Mouse (Mus musculus): ENCODE data around the gene Mrpl44. TPM values are rescaled to one million over a fixed set of nuclear protein-coding genes. Genes with fewer than 3 reads are reported as not detected.

The Mrpl44 gene
- polyA plus RNA-seq, 1 experiment from 2014 or later = 60.8 TPM

DNA sequence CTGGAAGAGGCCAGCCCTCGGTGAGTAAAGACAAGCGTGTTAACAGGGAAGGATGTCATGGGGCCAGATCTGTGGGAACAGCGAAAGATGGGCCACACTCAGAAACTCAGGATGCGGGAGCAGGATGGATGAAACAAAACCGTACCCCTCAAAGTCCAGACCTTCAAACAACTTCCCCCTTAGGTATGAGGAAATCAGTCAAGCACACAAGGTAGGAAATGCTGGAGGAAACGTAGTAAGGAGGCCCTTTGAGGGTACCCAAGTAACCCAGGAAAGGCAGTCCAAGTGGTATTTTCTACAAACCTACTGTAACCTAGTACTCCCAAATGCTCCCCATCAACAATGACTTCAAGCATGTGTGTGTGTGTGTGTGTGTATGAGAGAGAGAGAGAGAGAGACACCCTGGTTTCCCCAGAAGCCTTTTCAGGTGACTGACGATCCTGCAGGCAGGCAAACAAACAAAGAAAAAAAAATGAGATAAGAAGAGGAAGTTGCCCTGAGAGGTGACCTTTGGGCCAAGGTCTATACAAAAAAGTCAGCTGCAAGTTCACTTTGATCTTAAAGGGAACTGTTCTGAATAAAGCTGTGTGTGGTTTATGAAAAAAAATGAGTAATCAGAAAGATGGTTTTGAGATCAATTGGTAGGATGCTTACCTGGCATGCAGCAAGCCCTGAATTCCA is 23.7 kb upstream of the Mrpl44 start:
- H3K36me3 ChIP-seq (ENCODE audit: control insufficient read depth, insufficient read depth, low read length) = no peaks in the 10 kb centered on the region
- H3K27me3 ChIP-seq (ENCODE audit: control insufficient read depth, insufficient read depth, low read length) = no peaks in the 10 kb centered on the region
- 87% methylated on average over 7 of the region's 7 CpGs for WGBS
- no peak overlapping the region for H3K9ac ChIP-seq (ENCODE audit: low read length)
- H3K4me2 ChIP-seq = no peak overlapping the region
- no peak overlapping the region for H3K27ac ChIP-seq (ENCODE audit: low read depth, low read length)
- H3K4me3 ChIP-seq (ENCODE audit: low read depth, low read length) = no peak overlapping the region
- no peaks in the 10 kb centered on the region for H3K4me1 ChIP-seq (ENCODE audit: control insufficient read depth, insufficient read depth, low read length)
- no peaks in the 10 kb centered on the region; the same call in 1 of the 2 replicates for H3K9me3 ChIP-seq (ENCODE audit: control insufficient read depth, low read length)
- ATAC-seq (ENCODE audit: low FRiP score) = no peak
- no peak for DNase-seq (ENCODE audit: low spot score, missing footprints)

- ATAC-seq (ENCODE audit: low FRiP score) = no peak
- Histone ChIP-seq H3K9ac (ENCODE audit: low read length) (no peak overlapping the region), H3K36me3 (ENCODE audit: control insufficient read depth, insufficient read depth, low read length) (no peaks in the 10 kb centered on the region), H3K27me3 (ENCODE audit: control insufficient read depth, insufficient read depth, low read length) (no peaks in the 10 kb centered on the region), H3K4me3 (ENCODE audit: low read depth, low read length) (no peak overlapping the region), H3K9me3 (ENCODE audit: control insufficient read depth, low read length) (no peaks in the 10 kb centered on the region; the same call in 1 of the 2 replicates), H3K4me2 (no peak overlapping the region), H3K27ac (ENCODE audit: low read depth, low read length) (no peak overlapping the region), H3K4me1 (ENCODE audit: control insufficient read depth, insufficient read depth, low read length) (no peaks in the 10 kb centered on the region)
- 87% methylated on average over 4 of the region's 4 CpGs for WGBS
- no peak for DNase-seq (ENCODE audit: low spot score, missing footprints)
Observed at GRCm38 (mm10) chr1:79752714-79753340, 23.0 kb upstream of the Mrpl44 start.

DNA sequence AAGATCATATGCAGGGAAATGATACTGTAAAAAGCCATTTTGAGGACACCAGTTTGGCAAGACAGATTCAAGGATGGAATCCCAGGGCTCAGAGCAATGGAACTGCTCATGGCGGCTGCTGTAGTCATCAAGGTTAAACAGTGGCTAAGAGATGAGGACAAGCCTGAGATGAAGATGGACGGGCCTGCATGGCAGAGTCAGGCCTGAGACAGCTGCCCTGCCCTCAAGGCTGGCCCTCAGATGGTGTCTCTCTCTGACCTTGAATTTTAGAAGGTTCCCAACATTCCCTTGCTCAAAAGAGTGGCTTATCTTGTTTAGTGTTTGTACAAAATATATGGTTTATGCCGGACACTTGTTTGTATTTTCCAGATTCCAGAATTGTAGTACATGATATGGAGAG is 22.4 kb upstream of the Mrpl44 start:
- no peak for ATAC-seq (ENCODE audit: low FRiP score)
- H3K36me3 ChIP-seq (ENCODE audit: control insufficient read depth, insufficient read depth, low read length) = no peaks in the 10 kb centered on the region
- no peak overlapping the region for H3K4me3 ChIP-seq (ENCODE audit: low read depth, low read length)
- no peak overlapping the region for H3K4me2 ChIP-seq
- H3K9ac ChIP-seq (ENCODE audit: low read length) = no peak overlapping the region
- H3K27me3 ChIP-seq (ENCODE audit: control insufficient read depth, insufficient read depth, low read length) = no peaks in the 10 kb centered on the region
- peak; percentile 33 for DNase-seq (ENCODE audit: low spot score, missing footprints)
- H3K9me3 ChIP-seq (ENCODE audit: control insufficient read depth, low read length) = no peaks in the 10 kb centered on the region; the same call in 1 of the 2 replicates
- H3K27ac ChIP-seq (ENCODE audit: low read depth, low read length) = no peak overlapping the region
- H3K4me1 ChIP-seq (ENCODE audit: control insufficient read depth, insufficient read depth, low read length) = no peaks in the 10 kb centered on the region
- WGBS = 92% methylated on average over 3 of the region's 3 CpGs

DNA sequence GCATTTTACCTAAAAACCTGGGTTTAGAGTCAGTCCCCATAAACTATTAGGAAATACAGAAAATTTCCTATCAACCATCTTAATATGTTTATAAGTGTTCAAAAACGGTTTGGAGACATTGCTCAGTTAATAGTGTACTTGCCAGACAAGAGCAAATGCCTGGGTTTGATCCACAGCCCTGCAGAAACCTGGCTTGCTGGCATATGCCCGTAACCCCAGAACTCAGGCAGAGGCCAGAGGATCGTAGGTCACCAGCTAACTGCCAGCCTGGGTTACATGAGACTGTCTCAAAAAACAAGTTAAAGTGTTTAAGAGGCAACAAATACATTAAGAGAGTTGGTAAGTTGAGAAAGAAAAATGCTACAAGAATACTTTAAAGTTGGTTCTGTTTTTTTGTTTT is 20.9 kb upstream of the Mrpl44 start:
- ATAC-seq (ENCODE audit: low FRiP score) (no peak), DNase-seq (ENCODE audit: low spot score, missing footprints) (no peak)
- 90% methylated on average over 3 of the region's 3 CpGs for WGBS
- Histone ChIP-seq H3K4me1 (ENCODE audit: control insufficient read depth, insufficient read depth, low read length) (peaks cover 3% of the 10 kb centered on the region; the same call in 1 of the 2 replicates), H3K4me2 (no peak overlapping the region), H3K36me3 (ENCODE audit: control insufficient read depth, insufficient read depth, low read length) (no peaks in the 10 kb centered on the region), H3K27ac (ENCODE audit: low read depth, low read length) (no peak overlapping the region), H3K9me3 (ENCODE audit: control insufficient read depth, low read length) (no peaks in the 10 kb centered on the region; the same call in 1 of the 2 replicates), H3K4me3 (ENCODE audit: low read depth, low read length) (no peak overlapping the region), H3K9ac (ENCODE audit: low read length) (no peak overlapping the region), H3K27me3 (ENCODE audit: control insufficient read depth, insufficient read depth, low read length) (no peaks in the 10 kb centered on the region)

DNA sequence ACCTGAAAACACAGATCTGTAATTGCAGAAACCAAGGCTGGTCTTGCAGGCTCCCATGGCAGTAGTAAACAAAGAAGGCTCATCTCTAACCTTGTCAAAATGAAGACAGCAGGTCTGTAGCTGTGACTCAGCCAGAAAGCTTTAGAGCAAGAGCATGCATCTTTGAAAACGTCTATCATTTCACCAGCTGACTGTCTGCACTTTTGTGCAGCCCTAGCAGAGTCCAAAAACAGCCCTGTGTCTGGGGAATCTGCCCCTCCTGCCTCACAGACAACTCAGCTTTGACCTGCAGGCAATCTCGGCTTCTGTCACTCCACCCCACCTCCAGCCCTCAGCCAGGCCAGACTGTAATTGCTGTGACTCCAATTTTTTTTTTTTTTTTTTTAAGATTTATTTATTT is 20.4 kb upstream of the Mrpl44 start:
- Histone ChIP-seq H3K9me3 (ENCODE audit: control insufficient read depth, low read length) (no peaks in the 10 kb centered on the region; the same call in 1 of the 2 replicates), H3K4me3 (ENCODE audit: low read depth, low read length) (no peak overlapping the region), H3K27ac (ENCODE audit: low read depth, low read length) (no peak overlapping the region), H3K9ac (ENCODE audit: low read length) (no peak overlapping the region), H3K4me1 (ENCODE audit: control insufficient read depth, insufficient read depth, low read length) (peaks cover 3% of the 10 kb centered on the region; the same call in 1 of the 2 replicates), H3K27me3 (ENCODE audit: control insufficient read depth, insufficient read depth, low read length) (no peaks in the 10 kb centered on the region), H3K36me3 (ENCODE audit: control insufficient read depth, insufficient read depth, low read length) (no peaks in the 10 kb centered on the region), H3K4me2 (no peak overlapping the region)
- no peak for ATAC-seq (ENCODE audit: low FRiP score)
- DNase-seq (ENCODE audit: low spot score, missing footprints) = peak; percentile 54
- 86% methylated on average over 2 of the region's 2 CpGs for WGBS

- ATAC-seq (ENCODE audit: low FRiP score) (no peak), DNase-seq (ENCODE audit: low spot score, missing footprints) (peak; percentile 66)
- H3K9me3 ChIP-seq (ENCODE audit: control insufficient read depth, low read length) = no peaks in the 10 kb centered on the region
- H3K4me1 ChIP-seq (ENCODE audit: control insufficient read depth, insufficient read depth, low read length) = peaks cover 6% of the 10 kb centered on the region
- H3K27me3 ChIP-seq (ENCODE audit: control insufficient read depth, insufficient read depth, low read length) = no peaks in the 10 kb centered on the region
- H3K36me3 ChIP-seq (ENCODE audit: control insufficient read depth, insufficient read depth, low read length) = no peaks in the 10 kb centered on the region
- no peak overlapping the region for H3K27ac ChIP-seq (ENCODE audit: low read depth, low read length)
- no peak overlapping the region for H3K4me2 ChIP-seq
- 94% methylated on average over 5 of the region's 5 CpGs for WGBS
- no peak overlapping the region for H3K4me3 ChIP-seq (ENCODE audit: low read depth, low read length)
- H3K9ac ChIP-seq (ENCODE audit: low read length) = no peak overlapping the region
Observed at GRCm38 (mm10) chr1:79756417-79756816, 19.4 kb upstream of the Mrpl44 start.

- Histone ChIP-seq H3K9me3 (ENCODE audit: control insufficient read depth, low read length) (no peaks in the 10 kb centered on the region), H3K4me3 (ENCODE audit: low read depth, low read length) (no peak overlapping the region), H3K9ac (ENCODE audit: low read length) (no peak overlapping the region), H3K27ac (ENCODE audit: low read depth, low read length) (no peak overlapping the region), H3K4me2 (no peak overlapping the region), H3K4me1 (ENCODE audit: control insufficient read depth, insufficient read depth, low read length) (peaks cover 8% of the 10 kb centered on the region), H3K36me3 (ENCODE audit: control insufficient read depth, insufficient read depth, low read length) (no peaks in the 10 kb centered on the region), H3K27me3 (ENCODE audit: control insufficient read depth, insufficient read depth, low read length) (no peaks in the 10 kb centered on the region)
- ATAC-seq (ENCODE audit: low FRiP score) (no peak), DNase-seq (ENCODE audit: low spot score, missing footprints) (peak; percentile 53)
- WGBS = 78% methylated on average over 7 of the region's 7 CpGs
Observed at GRCm38 (mm10) chr1:79757161-79757560, 18.7 kb upstream of the Mrpl44 start.

GRCm38 (mm10) chr1:79757597-79757996 is 18.2 kb upstream of the Mrpl44 start:
- WGBS = 78% methylated on average over 4 of the region's 4 CpGs
- Histone ChIP-seq H3K9ac (ENCODE audit: low read length) (no peak overlapping the region), H3K36me3 (ENCODE audit: control insufficient read depth, insufficient read depth, low read length) (no peaks in the 10 kb centered on the region), H3K4me1 (ENCODE audit: control insufficient read depth, insufficient read depth, low read length) (peaks cover 8% of the 10 kb centered on the region), H3K9me3 (ENCODE audit: control insufficient read depth, low read length) (no peaks in the 10 kb centered on the region), H3K27me3 (ENCODE audit: control insufficient read depth, insufficient read depth, low read length) (no peaks in the 10 kb centered on the region), H3K4me3 (ENCODE audit: low read depth, low read length) (no peak overlapping the region), H3K27ac (ENCODE audit: low read depth, low read length) (no peak overlapping the region), H3K4me2 (no peak overlapping the region)
- ATAC-seq (ENCODE audit: low FRiP score) (no peak), DNase-seq (ENCODE audit: low spot score, missing footprints) (peak; percentile 17)

GRCm38 (mm10) chr1:79759006-79759405 is 16.8 kb upstream of the Mrpl44 start:
- 55% methylated on average over 2 of the region's 2 CpGs for WGBS
- no peaks in the 10 kb centered on the region for H3K36me3 ChIP-seq (ENCODE audit: control insufficient read depth, insufficient read depth, low read length)
- peaks cover 8% of the 10 kb centered on the region for H3K4me1 ChIP-seq (ENCODE audit: control insufficient read depth, insufficient read depth, low read length)
- no peak overlapping the region for H3K9ac ChIP-seq (ENCODE audit: low read length)
- no peak overlapping the region for H3K27ac ChIP-seq (ENCODE audit: low read depth, low read length)
- no peaks in the 10 kb centered on the region for H3K27me3 ChIP-seq (ENCODE audit: control insufficient read depth, insufficient read depth, low read length)
- no peak overlapping the region for H3K4me3 ChIP-seq (ENCODE audit: low read depth, low read length)
- H3K9me3 ChIP-seq (ENCODE audit: control insufficient read depth, low read length) = no peaks in the 10 kb centered on the region
- ATAC-seq (ENCODE audit: low FRiP score) (no peak), DNase-seq (ENCODE audit: low spot score, missing footprints) (peak; percentile 59)
- no peak overlapping the region for H3K4me2 ChIP-seq
